Mouse (Mus musculus) limb, embryonic 14.5 days (tissue): ENCODE measurements at regions not wholly inside any gene's neighbourhood (a gene's known extent, or its start where the extent isn't known, plus 50 kb on each side); places are given as distances from the start of the nearest gene placed in this dataset.
A peak's percentile ranks its signal among the peaks of the same experiment; 100 is the strongest.

Experiments used
- ATAC-seq: fragments of 200-750 bp; cut with Nextera tagmentation; 2 replicates; pipeline ENCODE4 v1.8.0; 2017; ENCODE audit warnings: low read depth, moderate number of reproducible peaks, moderate TSS enrichment; ENCODE audit not compliant: low FRiP score
- DNase-seq: peaks from one replicate; pipeline ENCODE4 v3.0.0-alpha.2; 2015; ENCODE audit warnings: low spot score
- H3K27ac ChIP-seq: fragments of 300-500 bp; sonication (generic); replicated peaks from 2 replicates; pipeline ENCODE4 v1.5.1; 2014; ENCODE audit warnings: low read depth, mild to moderate bottlenecking, low read length, moderate library complexity, mixed read lengths
- H3K27me3 ChIP-seq: fragments of 300-500 bp; sonication (generic); 2 replicates; pipeline ENCODE4 v1.6.1; 2014; ENCODE audit warnings: low read length, mixed read lengths; ENCODE audit not compliant: control insufficient read depth, insufficient read depth
- H3K36me3 ChIP-seq: fragments of 300-500 bp; sonication (generic); 2 replicates; pipeline ENCODE4 v1.6.1; 2014; ENCODE audit warnings: mild to moderate bottlenecking, low read length, moderate library complexity, mixed read lengths; ENCODE audit not compliant: control insufficient read depth, insufficient read depth
- H3K4me1 ChIP-seq: fragments of 300-500 bp; sonication (generic); 2 replicates; pipeline ENCODE4 v1.6.1; 2014; ENCODE audit warnings: antibody characterized with exemption, low read length, mixed read lengths; ENCODE audit not compliant: control insufficient read depth, insufficient read depth
- H3K4me2 ChIP-seq: fragments of 300-500 bp; sonication (generic); replicated peaks from 2 replicates; pipeline ENCODE4 v1.6.1; 2014; ENCODE audit warnings: low read depth, mild to moderate bottlenecking, low read length, moderate library complexity; ENCODE audit not compliant: severe bottlenecking
- H3K4me3 ChIP-seq: fragments of 300-500 bp; sonication (generic); replicated peaks from 2 replicates; pipeline ENCODE4 v1.5.1; 2014; ENCODE audit warnings: low read length
- H3K9ac ChIP-seq: fragments of 300-500 bp; sonication (generic); 2 replicates; pipeline ENCODE4 v1.6.1; 2014; ENCODE audit warnings: mild to moderate bottlenecking, low read depth, low read length, moderate library complexity; ENCODE audit not compliant: severe bottlenecking
- H3K9me3 ChIP-seq: fragments of 300-500 bp; sonication (generic); 2 replicates; pipeline ENCODE4 v1.6.1; 2016; ENCODE audit warnings: low read length; ENCODE audit not compliant: control insufficient read depth
- POLR2A ChIP-seq: fragments of 200-500 bp; IDR thresholded peaks from 2 replicates; pipeline ENCODE4 v1.8.0; 2012; ENCODE audit warnings: inconsistent platforms, mild to moderate bottlenecking, moderate library complexity, borderline replicate concordance; ENCODE audit not compliant: insufficient read depth, insufficient read length; ENCODE audit errors: extremely low read depth
- WGBS: fragments of 180-500 bp; shearing (Covaris S2); extraction: QIAGEN DNeasy Blood & Tissue Kit; methylation state at CpG from one replicate; pipeline ENCODE4 v1.1.7; 2014; 5-methylcytosine and 5-hydroxymethylcytosine counted together

- peak overlapping the region; percentile 97 for H3K27ac ChIP-seq
- H3K27me3 ChIP-seq: no peaks in the 10 kb centered on the region
- H3K4me3 ChIP-seq: peak overlapping the region; percentile 64
- ATAC-seq (peak; percentile 72), DNase-seq (peak; percentile 86)
- H3K4me1 ChIP-seq: peaks cover 52% of the 10 kb centered on the region
- H3K36me3 ChIP-seq: no peaks in the 10 kb centered on the region
- H3K9ac ChIP-seq: peak overlapping the region; percentile 82
- peak; percentile 49; the same call in 1 of the 2 replicates for TF ChIP-seq POLR2A
- under 1% methylated on average over 36 of the region's 37 CpGs for WGBS
- H3K4me2 ChIP-seq: peak overlapping the region; percentile 75
- no peaks in the 10 kb centered on the region for H3K9me3 ChIP-seq
Measured at GRCm38 (mm10) chr2:144164986-144165821, 105.3 kb upstream of the Mgme1 start.

GRCm38 (mm10) chr2:144166102-144166750, 104.2 kb upstream of the Mgme1 start:
- peak overlapping the region; percentile 64 for H3K4me3 ChIP-seq
- no peak for ATAC-seq
- H3K9me3 ChIP-seq: no peaks in the 10 kb centered on the region
- WGBS: 23% methylated on average over 12 of the region's 12 CpGs
- peaks cover 42% of the 10 kb centered on the region for H3K4me1 ChIP-seq
- DNase-seq: no peak
- H3K4me2 ChIP-seq: peak overlapping the region; percentile 75
- H3K9ac ChIP-seq: peak overlapping the region; percentile 82
- no peaks in the 10 kb centered on the region for H3K27me3 ChIP-seq
- peak overlapping the region; percentile 97 for H3K27ac ChIP-seq
- TF ChIP-seq POLR2A: no peak
- H3K36me3 ChIP-seq: no peaks in the 10 kb centered on the region

- Histone ChIP-seq H3K4me3 (no peak overlapping the region), H3K9me3 (no peaks in the 10 kb centered on the region), H3K4me2 (no peak overlapping the region), H3K36me3 (no peaks in the 10 kb centered on the region), H3K27ac (0 out of 2 replicates have a peak overlapping the region, but pooled peaks have one; percentile 19), H3K27me3 (no peaks in the 10 kb centered on the region), H3K4me1 (peaks cover 16% of the 10 kb centered on the region), H3K9ac (no peak overlapping the region)
- DNase-seq: peak; percentile 78
- TF ChIP-seq POLR2A: no peak
- 45% methylated on average over 4 of the region's 4 CpGs for WGBS
- peak; percentile 17; the same call in 1 of the 2 replicates for ATAC-seq
Measured at GRCm38 (mm10) chr2:144169576-144170178, 100.8 kb upstream of the Mgme1 start.

GRCm38 (mm10) chr2:144172100-144172770, 98.2 kb upstream of the Mgme1 start:
- WGBS: 17% methylated on average over 9 of the region's 9 CpGs
- Histone ChIP-seq H3K4me3 (peak overlapping the region; percentile 26), H3K4me2 (peak overlapping the region; percentile 44), H3K27ac (no peak overlapping the region), H3K9me3 (no peaks in the 10 kb centered on the region), H3K36me3 (no peaks in the 10 kb centered on the region), H3K27me3 (no peaks in the 10 kb centered on the region), H3K4me1 (peaks cover 11% of the 10 kb centered on the region), H3K9ac (peak overlapping the region; percentile 53)
- 0 out of 2 replicates have a peak, but pooled peaks have one; percentile 12 for TF ChIP-seq POLR2A
- DNase-seq (peak; percentile 85), ATAC-seq (peak; percentile 95)

- 84% methylated on average over 8 of the region's 8 CpGs for WGBS
- Histone ChIP-seq H3K27me3 (no peaks in the 10 kb centered on the region), H3K9me3 (no peaks in the 10 kb centered on the region), H3K4me3 (no peak overlapping the region), H3K9ac (no peak overlapping the region), H3K4me2 (no peak overlapping the region), H3K36me3 (no peaks in the 10 kb centered on the region), H3K27ac (no peak overlapping the region), H3K4me1 (peaks cover 11% of the 10 kb centered on the region)
- TF ChIP-seq POLR2A: no peak
- DNase-seq (no peak), ATAC-seq (no peak)
Measured at GRCm38 (mm10) chr2:144173358-144174106, 96.9 kb upstream of the Mgme1 start.
